ENCODE assay signal across 13 mouse cellular contexts in genomic region chr7:82905527-82905926, GRCm38 (mm10). TPM values are rescaled to one million over a fixed set of nuclear protein-coding genes. Genes with fewer than 3 reads are reported as not detected.
DNase-seq lines count a peak whose midpoint lies in the region; ATAC-seq lines count a peak whose summit lies in the region.
"Had no signal": no experiment of that assay in that cellular context is flagged by ENCODE, and none has a peak within 500 bp of the region (broad histone marks: within the 10 kb centered on the region; RNA-seq: fewer than 3 reads in every experiment).

No protein-coding gene starts in this region.

- no peaks in the 10 kb centered on the region for H3K9me3 ChIP-seq in neural tube, embryonic 15.5 days (replicated peaks)
- H3K9me3 ChIP-seq in hindbrain, embryonic 10.5 days: no peaks in the 10 kb centered on the region
- H3K9me3 ChIP-seq: hindbrain, embryonic 13.5 days; liver, embryonic 12.5 days had no signal

- 0 out of 2 replicates have a peak, but pooled peaks cover 5% of the 10 kb centered on the region for H3K4me1 ChIP-seq in neural tube, embryonic 15.5 days
- H3K4me1 ChIP-seq in hindbrain, embryonic 10.5 days (replicated peaks): no peaks in the 10 kb centered on the region
- H3K4me1 ChIP-seq: liver, embryonic 12.5 days had no signal

- H3K9ac ChIP-seq in neural tube, embryonic 15.5 days (replicated peaks): no peak overlapping the region
- H3K9ac ChIP-seq: hindbrain, embryonic 13.5 days; liver, embryonic 12.5 days had no signal

- no peaks in the 10 kb centered on the region for H3K27me3 ChIP-seq in neural tube, embryonic 15.5 days (replicated peaks)
- H3K27me3 ChIP-seq in hindbrain, embryonic 10.5 days (ENCODE audit: insufficient read depth, poor library complexity, severe bottlenecking): no peaks in the 10 kb centered on the region
- H3K27me3 ChIP-seq: hindbrain, embryonic 13.5 days; liver, embryonic 12.5 days had no signal

- ATAC-seq in neural tube, embryonic 15.5 days (ENCODE audit: low FRiP score): no peak
- ATAC-seq: liver, embryonic 12.5 days had no signal

- H3K4me2 ChIP-seq in neural tube, embryonic 15.5 days: no peak overlapping the region
- H3K4me2 ChIP-seq: hindbrain, embryonic 13.5 days; liver, embryonic 12.5 days; midbrain, embryonic 11.5 days had no signal

- peak; percentile 2 to 8 for DNase-seq in adrenal gland, postnatal 36 days
- no peak for DNase-seq in adrenal gland, adult 2 months
- DNase-seq in left cerebral cortex, postnatal 4 days: peak; percentile 21
- no peak for DNase-seq in left cerebral cortex, postnatal 14 days (ENCODE audit: low spot score in 2 of 2)
- DNase-seq in heart, postnatal 14 days: peak; percentile 31 to 67
- no peak for DNase-seq in hindbrain, embryonic 10.5 days (ENCODE audit: low spot score)
- no peak for DNase-seq in spleen, adult 18-20 months
- DNase-seq: layer of hippocampus, postnatal 36 days had no signal

- H3K4me3 ChIP-seq in neural tube, embryonic 15.5 days (replicated peaks): no peak overlapping the region
- no peak overlapping the region for H3K4me3 ChIP-seq in hindbrain, embryonic 10.5 days
- H3K4me3 ChIP-seq: hindbrain, embryonic 13.5 days; liver, embryonic 12.5 days had no signal

- WGBS in neural tube, embryonic 15.5 days: 73% methylated on average over 3 of the region's 3 CpGs
- WGBS in hindbrain, embryonic 10.5 days: 94% methylated on average over 3 of the region's 3 CpGs

- H3K27ac ChIP-seq in neural tube, embryonic 15.5 days (replicated peaks): peak overlapping the region; percentile 41; the same call in 1 of the 2 replicates
- no peak overlapping the region for H3K27ac ChIP-seq in hindbrain, embryonic 10.5 days
- H3K27ac ChIP-seq: hindbrain, embryonic 13.5 days; kidney, postnatal 0 days; liver, embryonic 12.5 days had no signal

- intact Hi-C loops in left cerebral cortex, postnatal 4 days (cut with DNase I): no loop called here
- intact Hi-C loops in left cerebral cortex, postnatal 14 days (cut with DNase I): no loop called here
- intact Hi-C loops in heart, postnatal 14 days (cut with DNase I): no loop called here

- no peaks in the 10 kb centered on the region for H3K36me3 ChIP-seq in neural tube, embryonic 15.5 days
- no peaks in the 10 kb centered on the region for H3K36me3 ChIP-seq in hindbrain, embryonic 10.5 days
- H3K36me3 ChIP-seq: hindbrain, embryonic 13.5 days; liver, embryonic 12.5 days had no signal

RNA-seq across cellular contexts. Expression of gene Mex3b, which starts 38.4 kb away (rescaled TPM):
- 1 to 10 TPM; 2.0 to 2.1 TPM for total RNA-seq in adrenal gland, postnatal 36 days (2021)
- total RNA-seq in adrenal gland, adult 2 months (2021): 1 to 10 TPM; 1.2 to 1.8 TPM
- 5.3 and 7.4 TPM in 2 replicates for polyA plus RNA-seq in adrenal gland, adult 2 months (2012; rRNA removed)
- 10 to 100 TPM; 73.8 to 79.0 TPM for total RNA-seq in left cerebral cortex, postnatal 4 days (2021)
- total RNA-seq in left cerebral cortex, postnatal 14 days (2021): 10 to 100 TPM; 25.0 to 29.7 TPM
- total RNA-seq in heart, postnatal 14 days (2021): 1 to 10 TPM; 4.1 to 5.2 TPM
- polyA plus RNA-seq in neural tube, embryonic 15.5 days (2015; fragmentation: Nextera tagmentation; extraction: Ambion mirVana): 17.7 and 21.3 TPM in 2 replicates
- 24.9 and 27.7 TPM in 2 replicates for polyA plus RNA-seq in hindbrain, embryonic 10.5 days (2016; fragmentation: Nextera tagmentation; extraction: Ambion mirVana)

Comparison
In these comparisons a context has a peak if more than half of its experiments do, and no peak if none do; other contexts are left out.
1. DNase-seq: peak in adrenal gland, postnatal 36 days (2 of 2), left cerebral cortex, postnatal 4 days (single experiment) and heart, postnatal 14 days (2 of 2); none in adrenal gland, adult 2 months (single experiment), left cerebral cortex, postnatal 14 days (0 of 2), hindbrain, embryonic 10.5 days (single experiment) and spleen, adult 18-20 months (0 of 2).
2. RNA of gene Mex3b, which starts 38.4 kb away (total RNA-seq): 73.8 to 79.0 TPM in left cerebral cortex, postnatal 4 days and 25.0 to 29.7 TPM in left cerebral cortex, postnatal 14 days; 4.1 to 5.2 TPM in heart, postnatal 14 days, 2.0 to 2.1 TPM in adrenal gland, postnatal 36 days and 1.2 to 1.8 TPM in adrenal gland, adult 2 months; every median in the first group is over 4 times any median in the second.